8 mouse cellular contexts compared by ENCODE assay signal in the genomic region with DNA sequence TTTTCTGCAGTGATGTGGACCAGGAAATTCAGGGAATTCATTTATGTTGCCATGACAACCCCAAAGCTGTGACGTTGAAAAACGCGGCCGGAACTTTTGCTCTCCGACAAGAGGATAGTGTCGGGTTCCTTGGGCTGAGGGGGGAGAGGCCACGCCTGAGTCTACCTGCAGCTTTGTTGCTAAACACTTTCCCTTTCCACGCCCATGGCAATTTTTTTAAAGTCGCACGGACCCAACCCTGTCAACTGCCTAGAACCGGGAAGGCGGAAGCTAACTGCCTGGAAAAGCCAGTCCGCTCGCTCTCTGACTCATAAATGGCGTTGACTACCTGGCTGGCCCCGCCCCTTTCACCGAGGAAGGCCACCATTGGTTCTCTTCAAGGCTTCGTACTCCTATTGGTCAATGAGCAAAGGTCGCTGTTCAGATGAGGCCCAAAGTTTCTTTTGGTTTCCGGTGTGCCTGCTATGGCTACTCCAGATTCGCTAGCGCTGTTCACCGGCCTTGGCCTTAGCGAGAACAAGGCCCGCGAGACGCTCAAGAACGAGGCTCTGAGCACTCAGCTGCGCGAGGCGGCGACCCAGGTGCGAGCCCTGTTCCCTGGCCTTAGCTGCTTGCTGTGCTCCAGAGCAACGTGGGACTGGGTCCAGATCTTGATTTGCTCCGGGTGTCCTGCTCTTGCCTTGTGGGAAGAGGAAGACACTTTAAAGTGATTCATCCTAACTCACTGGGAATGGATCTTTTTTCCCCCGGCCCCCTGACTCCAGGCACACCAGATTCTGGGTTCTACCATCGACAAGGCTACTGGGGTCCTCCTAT. TPM values are rescaled to one million over a fixed set of nuclear protein-coding genes. Genes with fewer than 3 reads are reported as not detected.
DNase-seq lines count a peak whose midpoint lies in the region; ATAC-seq and TF ChIP-seq lines count a peak whose summit lies in the region.

Gene Qars (plus strand): TSS at position 88 of the 816 bp plus-strand sequence.

- no peak for TF ChIP-seq CTCF in C2C12 (IDR thresholded peaks at IDR 0.05; ENCODE audit: control insufficient read depth, insufficient read depth, insufficient read length)
- TF ChIP-seq CTCF in brain, embryonic 14.5 days (IDR thresholded peaks at IDR 0.05; ENCODE audit: borderline replicate concordance, extremely low read depth, insufficient read depth, insufficient read length) = no peak
- TF ChIP-seq CTCF in liver, adult 2 months (IDR thresholded peaks at IDR 0.05; ENCODE audit: low read depth, low read length) = no peak

- H3K36me3 ChIP-seq in C2C12 (ENCODE audit: control insufficient read depth, insufficient read depth) (peaks cover 35% of the 10 kb centered on the region), myocyte (ENCODE audit: control insufficient read depth, insufficient read depth) (peaks cover 11% of the 10 kb centered on the region)
- H3K36me3 ChIP-seq in erythroblast, embryonic 14.5 days (ENCODE audit: control insufficient read depth) = peaks cover 49% of the 10 kb centered on the region
- peaks cover 24% of the 10 kb centered on the region for H3K36me3 ChIP-seq in heart, embryonic 11.5 days (ENCODE audit: control insufficient read depth, insufficient read depth, low read length)
- peaks cover 40% of the 10 kb centered on the region for H3K36me3 ChIP-seq in kidney, embryonic 16.5 days (ENCODE audit: insufficient read depth, low read length)
- H3K36me3 ChIP-seq in liver, adult 2 months (ENCODE audit: control insufficient read depth, insufficient read depth, low read length) = peaks cover 22% of the 10 kb centered on the region
- peaks cover 15% of the 10 kb centered on the region for H3K36me3 ChIP-seq in splenic B cell, adult 2 months (ENCODE audit: control insufficient read depth, insufficient read depth, low read length, poor library complexity, severe bottlenecking)

- H3K9me3 ChIP-seq in erythroblast, embryonic 14.5 days (ENCODE audit: control insufficient read depth, low read length) = no peaks in the 10 kb centered on the region
- H3K9me3 ChIP-seq in heart, embryonic 11.5 days (replicated peaks; ENCODE audit: control insufficient read depth, low read length) = no peaks in the 10 kb centered on the region
- no peaks in the 10 kb centered on the region for H3K9me3 ChIP-seq in kidney, embryonic 16.5 days (ENCODE audit: low read length)

- under 1% methylated on average over 37 of the region's 37 CpGs for WGBS in heart, embryonic 11.5 days (ENCODE audit: insufficient replicate concordance)
- WGBS in kidney, embryonic 16.5 days = under 1% methylated on average over 37 of the region's 37 CpGs
- WGBS in liver, adult 2 months = under 1% methylated on average over 37 of the region's 37 CpGs

- H3K4me3 ChIP-seq in C2C12 (ENCODE audit: insufficient read depth, poor library complexity, severe bottlenecking) = peak within 1 kb of the TSS; percentile 50
- H3K4me3 ChIP-seq in erythroblast, embryonic 14.5 days (replicated peaks) = peak within 1 kb of the TSS; percentile 78
- peak within 1 kb of the TSS; percentile 73 for H3K4me3 ChIP-seq in heart, embryonic 11.5 days (ENCODE audit: low read depth, low read length)
- H3K4me3 ChIP-seq in kidney, embryonic 16.5 days (ENCODE audit: low read length) = peak within 1 kb of the TSS; percentile 76
- H3K4me3 ChIP-seq in liver, adult 2 months (ENCODE audit: insufficient read depth, low read depth, low read length) = peak within 1 kb of the TSS; percentile 64
- H3K4me3 ChIP-seq in myocyte = peak within 1 kb of the TSS; percentile 72

- H3K79me2 ChIP-seq in C2C12 (ENCODE audit: control insufficient read depth, insufficient read depth) (peaks cover 20% of the 10 kb centered on the region), myocyte (ENCODE audit: control insufficient read depth, insufficient read depth) (peaks cover 11% of the 10 kb centered on the region)
- H3K79me2 ChIP-seq in liver, adult 2 months (ENCODE audit: control insufficient read depth, insufficient read depth, low read length) = peaks cover 6% of the 10 kb centered on the region; the same call in 1 of the 2 replicates

- no peak for TF ChIP-seq POLR2A in brain, embryonic 14.5 days (IDR thresholded peaks at IDR 0.05; ENCODE audit: borderline replicate concordance, extremely low read depth, insufficient read depth, insufficient read length, poor library complexity, severe bottlenecking)
- TF ChIP-seq POLR2A in liver, adult 2 months (IDR thresholded peaks at IDR 0.05; ENCODE audit: extremely low read depth, insufficient read depth, low read length) = peak; percentile 45; the same call in 1 of the 2 replicates
- peak; percentile 62 for TF ChIP-seq POLR2A in myocyte (IDR thresholded peaks at IDR 0.05; ENCODE audit: insufficient read length, low read depth)

- H3K27me3 ChIP-seq in C2C12 (ENCODE audit: control insufficient read depth, insufficient read depth, insufficient read length) (no peaks in the 10 kb centered on the region), myocyte (ENCODE audit: control insufficient read depth, insufficient read depth, insufficient read length) (no peaks in the 10 kb centered on the region)
- no peaks in the 10 kb centered on the region for H3K27me3 ChIP-seq in erythroblast, embryonic 14.5 days (ENCODE audit: control insufficient read depth)
- H3K27me3 ChIP-seq in heart, embryonic 11.5 days (ENCODE audit: control insufficient read depth, insufficient read depth, low read length) = no peaks in the 10 kb centered on the region
- no peaks in the 10 kb centered on the region for H3K27me3 ChIP-seq in kidney, embryonic 16.5 days (ENCODE audit: insufficient read depth, low read length)
- H3K27me3 ChIP-seq in liver, adult 2 months (ENCODE audit: control insufficient read depth, insufficient read depth, low read length) = no peaks in the 10 kb centered on the region
- H3K27me3 ChIP-seq in splenic B cell, adult 2 months (ENCODE audit: control insufficient read depth, insufficient read depth, low read length, poor library complexity, severe bottlenecking) = no peaks in the 10 kb centered on the region

- H3K9ac ChIP-seq in heart, embryonic 11.5 days (ENCODE audit: low read depth, low read length) = peak within 1 kb of the TSS; percentile 86
- peak within 1 kb of the TSS; percentile 81 for H3K9ac ChIP-seq in kidney, embryonic 16.5 days (replicated peaks; ENCODE audit: low read length)
- H3K9ac ChIP-seq in liver, adult 2 months (ENCODE audit: low read depth, low read length) = peak within 1 kb of the TSS; percentile 75

- H3ac ChIP-seq in C2C12 (ENCODE audit: control insufficient read depth, insufficient read length, low read depth) (peak within 1 kb of the TSS; percentile 99), myocyte (ENCODE audit: control insufficient read depth, insufficient read length) (peak within 1 kb of the TSS; percentile 75)

- H3K4me1 ChIP-seq in erythroblast, embryonic 14.5 days (ENCODE audit: control insufficient read depth) = peaks cover 29% of the 10 kb centered on the region
- H3K4me1 ChIP-seq in heart, embryonic 11.5 days (ENCODE audit: control insufficient read depth, insufficient read depth, low read length) = peaks cover 8% of the 10 kb centered on the region
- H3K4me1 ChIP-seq in kidney, embryonic 16.5 days (ENCODE audit: insufficient read depth, low read length) = peaks cover 10% of the 10 kb centered on the region
- H3K4me1 ChIP-seq in liver, adult 2 months (ENCODE audit: control insufficient read depth, insufficient read depth, low read length) = peaks cover 6% of the 10 kb centered on the region

- DNase-seq in brain, embryonic 14.5 days (ENCODE audit: low read depth) = peak; percentile 98
- peak; percentile 94 for DNase-seq in liver, adult 2 months (ENCODE audit: extremely low read depth, low read depth, low spot score)
- DNase-seq in splenic B cell, adult 2 months (ENCODE audit: low read depth, low spot score) = peak; percentile 95

- peaks cover 15% of the 10 kb centered on the region for H3K79me3 ChIP-seq in C2C12 (ENCODE audit: low read depth)

- peak within 1 kb of the TSS; percentile 95 for H3K4me2 ChIP-seq in heart, embryonic 11.5 days
- peak within 1 kb of the TSS; percentile 93 for H3K4me2 ChIP-seq in kidney, embryonic 16.5 days (replicated peaks; ENCODE audit: low read depth, low read length)
- peak within 1 kb of the TSS; percentile 99 for H3K4me2 ChIP-seq in myocyte (ENCODE audit: low read depth)

- ATAC-seq in heart, embryonic 11.5 days (replicated peaks; ENCODE audit: insufficient number of reproducible peaks, low FRiP score, low TSS enrichment) = peak; percentile 95
- ATAC-seq in kidney, embryonic 16.5 days (ENCODE audit: low FRiP score, low TSS enrichment) = peak; percentile 98

- H3K27ac ChIP-seq in heart, embryonic 11.5 days (ENCODE audit: low read depth, low read length) = peak within 1 kb of the TSS; percentile 74
- H3K27ac ChIP-seq in kidney, embryonic 16.5 days (ENCODE audit: low read length) = peak within 1 kb of the TSS; percentile 82
- peak within 1 kb of the TSS; percentile 52 for H3K27ac ChIP-seq in liver, adult 2 months (replicated peaks; ENCODE audit: insufficient read depth, low read depth, low read length)

TF ChIP-seq in C2C12, 6 proteins besides CTCF, POLR2A, EP300 and RAD21:
- no peak for TF ChIP-seq USF1 (IDR thresholded peaks at IDR 0.05; ENCODE audit: low read depth)
- TF ChIP-seq CEBPB (IDR thresholded peaks at IDR 0.05; ENCODE audit: low read depth) = no peak
- no peak for TF ChIP-seq MYOG (IDR thresholded peaks at IDR 0.05; ENCODE audit: control insufficient read depth, extremely low read depth, insufficient read length)
- no peak for TF ChIP-seq MYOD1 (IDR thresholded peaks at IDR 0.05; ENCODE audit: control insufficient read depth, insufficient read length, low read depth)
- no peak for TF ChIP-seq FOSL1 (IDR thresholded peaks at IDR 0.05; ENCODE audit: insufficient read depth, low read length, poor library complexity, severe bottlenecking)
- TF ChIP-seq MAX (IDR thresholded peaks at IDR 0.05) = no peak

TF ChIP-seq in myocyte, 11 proteins besides CTCF, POLR2A, EP300 and RAD21 (continues in another document):
- TF ChIP-seq POLR2AphosphoS2 (IDR thresholded peaks at IDR 0.05; ENCODE audit: insufficient read length, low read depth) (no peak), MYOG (IDR thresholded peaks at IDR 0.05; ENCODE audit: control insufficient read depth in 1 of 3, insufficient read depth in 1 of 3, insufficient read length in 2 of 3, low read depth in 2 of 3) (no peak), E2F4 (IDR thresholded peaks at IDR 0.05; ENCODE audit: insufficient read depth) (no peak), MAX (IDR thresholded peaks at IDR 0.05; ENCODE audit: low read depth) (no peak), CEBPB (IDR thresholded peaks at IDR 0.05; ENCODE audit: insufficient read depth, poor library complexity, severe bottlenecking) (no peak), REST (IDR thresholded peaks at IDR 0.05; ENCODE audit: insufficient read depth, insufficient read length) (no peak)

RNA-seq across cellular contexts. Expression of gene Qars, which starts in this region (rescaled TPM):
- 203 TPM for polyA plus RNA-seq in C2C12 (2012; fragmentation: generic; extraction: Trizol)
- 181 and 184 TPM in 2 replicates for polyA plus RNA-seq in brain, embryonic 14.5 days (2012; rRNA removed)
- 5.3 and 5.9 TPM in 2 replicates for polyA plus RNA-seq in erythroblast, embryonic 14.5 days (2012)
- 86.7 and 89.6 TPM in 2 replicates for polyA plus RNA-seq in heart, embryonic 11.5 days (2014; fragmentation: Nextera tagmentation; extraction: Ambion mirVana)
- 127 and 140 TPM in 2 replicates for polyA plus RNA-seq in kidney, embryonic 16.5 days (2015; fragmentation: Nextera tagmentation; extraction: Ambion mirVana)
- total RNA-seq in liver, adult 2 months (2014; rRNA removed) = 69.6 and 70.6 TPM in 2 replicates
- polyA plus RNA-seq in liver, adult 2 months (2012; rRNA removed) = 90.2 and 99.4 TPM in 2 replicates
- 168 TPM for polyA plus RNA-seq in myocyte (2012; fragmentation: generic; extraction: Trizol)

Comparison
In these comparisons a context has a peak if more than half of its experiments do, and no peak if none do; other contexts are left out.
1. Peak in every context shown above with its lines: DNase-seq, ATAC-seq, H3K4me3 ChIP-seq and H3K27ac ChIP-seq.
2. RNA of gene Qars (polyA plus RNA-seq): 203 TPM in C2C12 (single experiment), 181 to 184 TPM in brain, embryonic 14.5 days, 168 TPM in myocyte (single experiment), 127 to 140 TPM in kidney, embryonic 16.5 days, 90.2 to 99.4 TPM in liver, adult 2 months and 86.7 to 89.6 TPM in heart, embryonic 11.5 days; 5.3 to 5.9 TPM in erythroblast, embryonic 14.5 days; every median in the first group is over 10 times any median in the second.